Mouse (Mus musculus): ENCODE measurements at regions not wholly inside any gene's neighbourhood (a gene's known extent, or its start where the extent isn't known, plus 50 kb on each side); places are given as distances from the start of the nearest gene placed in this dataset.
A peak's percentile ranks its signal among the peaks of the same experiment; 100 is the strongest.

GRCm38 (mm10) chr8:92070704-92071103 is 268.8 kb upstream of the Irx3 start:
- no peak for DNase-seq

- DNase-seq = no peak
These were observed 264.6 kb upstream of the Irx3 start for GRCm38 (mm10) chr8:92066435-92066834.

- DNase-seq = no peak
These were observed 263.8 kb upstream of the Irx3 start for GRCm38 (mm10) chr8:92065554-92066239.

- no peak for DNase-seq
These were observed 263.1 kb upstream of the Irx3 start for GRCm38 (mm10) chr8:92064971-92065370.

- no peak for DNase-seq
These were observed 262.4 kb upstream of the Irx3 start for GRCm38 (mm10) chr8:92064175-92064821.

- no peak for DNase-seq
These were observed 261.5 kb upstream of the Irx3 start for GRCm38 (mm10) chr8:92063333-92063732.

GRCm38 (mm10) chr8:92059471-92059870 is 257.6 kb upstream of the Irx3 start:
- no peak for DNase-seq

- no peak for DNase-seq
These were observed 257.1 kb upstream of the Irx3 start for GRCm38 (mm10) chr8:92058953-92059352.

GRCm38 (mm10) chr8:92057857-92058256 is 256.0 kb upstream of the Irx3 start:
- no peak for DNase-seq

- no peak for DNase-seq
These were observed 253.7 kb upstream of the Irx3 start for GRCm38 (mm10) chr8:92055590-92055989.

- no peak for DNase-seq
These were observed 242.8 kb upstream of the Irx3 start for GRCm38 (mm10) chr8:92044695-92045094.

GRCm38 (mm10) chr8:92042951-92043350 is 241.1 kb upstream of the Irx3 start:
- no peak for DNase-seq

- DNase-seq = no peak
These were observed 228.1 kb upstream of the Irx3 start for GRCm38 (mm10) chr8:92029954-92030353.

GRCm38 (mm10) chr8:92029516-92029915 is 227.6 kb upstream of the Irx3 start:
- no peak for DNase-seq

GRCm38 (mm10) chr8:92028308-92028707 is 226.4 kb upstream of the Irx3 start:
- DNase-seq = no peak

- DNase-seq = no peak
These were observed 222.3 kb upstream of the Irx3 start for GRCm38 (mm10) chr8:92024133-92024532.

- DNase-seq = no peak
These were observed 219.7 kb upstream of the Irx3 start for GRCm38 (mm10) chr8:92021521-92021920.

GRCm38 (mm10) chr8:92014704-92015103 is 212.8 kb upstream of the Irx3 start:
- DNase-seq = no peak

- DNase-seq = no peak
These were observed 211.3 kb upstream of the Irx3 start for GRCm38 (mm10) chr8:92013183-92013582.

- peak; percentile 12 to 23 for DNase-seq
These were observed 208.5 kb upstream of the Irx3 start for GRCm38 (mm10) chr8:92010412-92010811.

- DNase-seq = peak in 1 of 2 experiments; percentile 27
These were observed 207.0 kb upstream of the Irx3 start for GRCm38 (mm10) chr8:92008616-92009610.

GRCm38 (mm10) chr8:92005091-92005490 is 203.2 kb upstream of the Irx3 start:
- no peak for DNase-seq

- DNase-seq = no peak
These were observed 202.7 kb upstream of the Irx3 start for GRCm38 (mm10) chr8:92004532-92004931.

All from adrenal gland, postnatal 36 days (tissue).